In genomic region chr2:78306897-78307296, GRCm38 (mm10) we compare ENCODE assay signal across 29 mouse cellular contexts.
DNase-seq lines count a peak whose midpoint lies in the region; ATAC-seq and TF ChIP-seq lines count a peak whose summit lies in the region.
"Had no signal": no experiment of that assay in that cellular context is flagged by ENCODE, and none has a peak within 500 bp of the region (broad histone marks: within the 10 kb centered on the region; RNA-seq: fewer than 3 reads in every experiment).

No protein-coding gene starts in this region.

- H3K9me3 ChIP-seq in forebrain, embryonic 15.5 days = no peaks in the 10 kb centered on the region; the same call in 1 of the 2 replicates
- no peaks in the 10 kb centered on the region for H3K9me3 ChIP-seq in forebrain, embryonic 11.5 days (ENCODE audit: control insufficient read depth, low read length)
- no peaks in the 10 kb centered on the region for H3K9me3 ChIP-seq in hindbrain, postnatal 0 days (ENCODE audit: low read length)
- H3K9me3 ChIP-seq in hindbrain, embryonic 12.5 days (replicated peaks) = no peaks in the 10 kb centered on the region
- no peaks in the 10 kb centered on the region for H3K9me3 ChIP-seq in midbrain, embryonic 15.5 days
- no peaks in the 10 kb centered on the region for H3K9me3 ChIP-seq in midbrain, embryonic 16.5 days (replicated peaks; ENCODE audit: control insufficient read depth, low read length, poor library complexity, severe bottlenecking)
- H3K9me3 ChIP-seq: G1E; heart, embryonic 10.5 days; heart, embryonic 15.5 days; limb, embryonic 13.5 days; lung, embryonic 15.5 days; midbrain, embryonic 12.5 days; neural tube, embryonic 12.5 days had no signal

- ATAC-seq in forebrain, embryonic 15.5 days (replicated peaks) = peak; percentile 83
- ATAC-seq in forebrain, embryonic 11.5 days (replicated peaks; ENCODE audit: low FRiP score) = no peak
- ATAC-seq in hindbrain, postnatal 0 days = peak; percentile 77
- no peak for ATAC-seq in hindbrain, embryonic 12.5 days (ENCODE audit: low FRiP score)
- 0 out of 2 replicates have a peak, but pooled peaks have one; percentile 62 for ATAC-seq in midbrain, embryonic 15.5 days (replicated peaks)
- ATAC-seq in midbrain, embryonic 16.5 days = no peak
- ATAC-seq: intestine, postnatal 0 days; Patski had no signal

- 54% methylated on average over 4 of the region's 4 CpGs for WGBS in forebrain, embryonic 15.5 days
- 79% methylated on average over 4 of the region's 4 CpGs for WGBS in forebrain, embryonic 11.5 days
- WGBS in hindbrain, postnatal 0 days = 55% methylated on average over 4 of the region's 4 CpGs
- 69% methylated on average over 4 of the region's 4 CpGs for WGBS in hindbrain, embryonic 12.5 days
- 60% methylated on average over 4 of the region's 4 CpGs for WGBS in midbrain, embryonic 15.5 days
- WGBS in midbrain, embryonic 16.5 days = 64% methylated on average over 4 of the region's 4 CpGs

- H3K27ac ChIP-seq in forebrain, embryonic 15.5 days (replicated peaks) = no peak overlapping the region
- no peak overlapping the region for H3K27ac ChIP-seq in forebrain, embryonic 11.5 days (ENCODE audit: low read depth, low read length)
- no peak overlapping the region for H3K27ac ChIP-seq in hindbrain, postnatal 0 days
- no peak overlapping the region for H3K27ac ChIP-seq in hindbrain, embryonic 12.5 days
- no peak overlapping the region for H3K27ac ChIP-seq in midbrain, embryonic 15.5 days
- no peak overlapping the region for H3K27ac ChIP-seq in midbrain, embryonic 16.5 days (ENCODE audit: low read length)
- H3K27ac ChIP-seq: heart, embryonic 10.5 days; heart, embryonic 15.5 days; limb, embryonic 13.5 days; lung, embryonic 15.5 days; midbrain, embryonic 12.5 days; neural tube, embryonic 12.5 days had no signal

- peaks cover 5% of the 10 kb centered on the region for H3K4me1 ChIP-seq in forebrain, embryonic 15.5 days
- no peaks in the 10 kb centered on the region for H3K4me1 ChIP-seq in forebrain, embryonic 11.5 days (replicated peaks; ENCODE audit: control insufficient read depth, insufficient read depth, low read length)
- no peaks in the 10 kb centered on the region for H3K4me1 ChIP-seq in hindbrain, postnatal 0 days (ENCODE audit: insufficient read depth, low read length)
- H3K4me1 ChIP-seq in hindbrain, embryonic 12.5 days = no peaks in the 10 kb centered on the region
- H3K4me1 ChIP-seq in midbrain, embryonic 15.5 days = no peaks in the 10 kb centered on the region; the same call in 1 of the 2 replicates
- H3K4me1 ChIP-seq in midbrain, embryonic 16.5 days (ENCODE audit: control insufficient read depth, insufficient read depth, low read length) = no peaks in the 10 kb centered on the region
- H3K4me1 ChIP-seq: heart, embryonic 10.5 days; heart, embryonic 15.5 days; limb, embryonic 13.5 days; lung, embryonic 15.5 days; midbrain, embryonic 12.5 days; neural tube, embryonic 12.5 days had no signal

- no peak overlapping the region for H3K4me2 ChIP-seq in forebrain, embryonic 15.5 days (replicated peaks)
- H3K4me2 ChIP-seq in forebrain, embryonic 11.5 days (ENCODE audit: low read depth, low read length, severe bottlenecking) = no peak overlapping the region
- H3K4me2 ChIP-seq in hindbrain, postnatal 0 days (ENCODE audit: low read depth, low read length) = no peak overlapping the region
- no peak overlapping the region for H3K4me2 ChIP-seq in hindbrain, embryonic 12.5 days (replicated peaks)
- no peak overlapping the region for H3K4me2 ChIP-seq in midbrain, embryonic 15.5 days
- no peak overlapping the region for H3K4me2 ChIP-seq in midbrain, embryonic 16.5 days (ENCODE audit: low read length)
- H3K4me2 ChIP-seq: heart, embryonic 15.5 days; limb, embryonic 13.5 days; liver, embryonic 11.5 days; lung, embryonic 15.5 days; midbrain, embryonic 12.5 days; neural tube, embryonic 12.5 days had no signal

- no peak overlapping the region for H3K9ac ChIP-seq in forebrain, embryonic 15.5 days (replicated peaks)
- H3K9ac ChIP-seq in forebrain, embryonic 11.5 days (ENCODE audit: low read length) = no peak overlapping the region
- no peak overlapping the region for H3K9ac ChIP-seq in hindbrain, postnatal 0 days (replicated peaks; ENCODE audit: low read length)
- no peak overlapping the region for H3K9ac ChIP-seq in hindbrain, embryonic 12.5 days
- no peak overlapping the region for H3K9ac ChIP-seq in midbrain, embryonic 15.5 days
- no peak overlapping the region for H3K9ac ChIP-seq in midbrain, embryonic 16.5 days (ENCODE audit: low read depth, low read length)
- H3K9ac ChIP-seq: heart, embryonic 15.5 days; limb, embryonic 13.5 days; lung, embryonic 15.5 days; midbrain, embryonic 12.5 days; neural tube, embryonic 12.5 days had no signal

- no peak overlapping the region for H3K4me3 ChIP-seq in forebrain, embryonic 15.5 days
- H3K4me3 ChIP-seq in forebrain, embryonic 11.5 days (ENCODE audit: low read depth, low read length) = no peak overlapping the region
- H3K4me3 ChIP-seq in hindbrain, postnatal 0 days (ENCODE audit: low read length) = no peak overlapping the region
- no peak overlapping the region for H3K4me3 ChIP-seq in hindbrain, embryonic 12.5 days
- H3K4me3 ChIP-seq in midbrain, embryonic 15.5 days = no peak overlapping the region
- H3K4me3 ChIP-seq in midbrain, embryonic 16.5 days (ENCODE audit: low read depth, low read length) = no peak overlapping the region
- H3K4me3 ChIP-seq: erythroblast, embryonic 14.5 days; heart, embryonic 10.5 days; heart, embryonic 15.5 days; limb, embryonic 13.5 days; lung, embryonic 15.5 days; midbrain, embryonic 12.5 days; myocyte; neural tube, embryonic 12.5 days had no signal

- no peaks in the 10 kb centered on the region for H3K27me3 ChIP-seq in forebrain, embryonic 15.5 days
- H3K27me3 ChIP-seq in forebrain, embryonic 11.5 days (ENCODE audit: control insufficient read depth, insufficient read depth, low read length) = no peaks in the 10 kb centered on the region
- no peaks in the 10 kb centered on the region for H3K27me3 ChIP-seq in hindbrain, postnatal 0 days (ENCODE audit: insufficient read depth, low read length)
- no peaks in the 10 kb centered on the region for H3K27me3 ChIP-seq in hindbrain, embryonic 12.5 days
- no peaks in the 10 kb centered on the region for H3K27me3 ChIP-seq in midbrain, embryonic 15.5 days (replicated peaks)
- no peaks in the 10 kb centered on the region for H3K27me3 ChIP-seq in midbrain, embryonic 16.5 days (ENCODE audit: control insufficient read depth, insufficient read depth, low read depth, low read length)
- H3K27me3 ChIP-seq: heart, embryonic 15.5 days; limb, embryonic 13.5 days; lung, embryonic 15.5 days; midbrain, embryonic 12.5 days; neural tube, embryonic 12.5 days; Patski had no signal

- peak; percentile 69 to 72 for DNase-seq in cerebellum, postnatal 14 days
- DNase-seq in cerebellum, adult 11 months = no peak
- DNase-seq in forebrain, embryonic 11.5 days (ENCODE audit: low spot score) = no peak
- DNase-seq in hindbrain, postnatal 0 days (ENCODE audit: low spot score) = peak; percentile 59
- DNase-seq: adrenal gland, postnatal 10 days; gastrocnemius, postnatal 14 days; heart, adult 11 months; kidney, adult 9 months; kidney, postnatal 10 days; layer of hippocampus, adult 9-11 months; right cerebral cortex, postnatal 4 days; thymus, adult 2 months; thymus, postnatal 36 days had no signal

- no peak for TF ChIP-seq CTCF in hindbrain, postnatal 0 days (IDR thresholded peaks at IDR 0.05; ENCODE audit: low read depth)

- no peaks in the 10 kb centered on the region for H3K36me3 ChIP-seq in forebrain, embryonic 15.5 days
- H3K36me3 ChIP-seq in forebrain, embryonic 11.5 days (ENCODE audit: control insufficient read depth, insufficient read depth, low read length) = no peaks in the 10 kb centered on the region
- no peaks in the 10 kb centered on the region for H3K36me3 ChIP-seq in hindbrain, postnatal 0 days (ENCODE audit: insufficient read depth, low read length)
- H3K36me3 ChIP-seq in hindbrain, embryonic 12.5 days = no peaks in the 10 kb centered on the region
- no peaks in the 10 kb centered on the region for H3K36me3 ChIP-seq in midbrain, embryonic 15.5 days (replicated peaks)
- no peaks in the 10 kb centered on the region for H3K36me3 ChIP-seq in midbrain, embryonic 16.5 days (ENCODE audit: control insufficient read depth, insufficient read depth, low read length)
- H3K36me3 ChIP-seq: G1E; heart, embryonic 10.5 days; heart, embryonic 15.5 days; limb, embryonic 13.5 days; lung, embryonic 15.5 days; midbrain, embryonic 12.5 days; neural tube, embryonic 12.5 days had no signal

Comparison
In these comparisons a context has a peak if more than half of its experiments do, and no peak if none do; other contexts are left out.
1. DNase-seq: peak in cerebellum, postnatal 14 days (2 of 2) and hindbrain, postnatal 0 days (single experiment); none in cerebellum, adult 11 months (single experiment) and forebrain, embryonic 11.5 days (single experiment).
2. ATAC-seq: peak in forebrain, embryonic 15.5 days (single experiment), hindbrain, postnatal 0 days (single experiment) and midbrain, embryonic 15.5 days (single experiment); none in forebrain, embryonic 11.5 days (single experiment), hindbrain, embryonic 12.5 days (single experiment) and midbrain, embryonic 16.5 days (single experiment).